Mouse (Mus musculus) ES-Bruce4 (cell line): ENCODE results near the gene Tmem41b.

Experiments
- CTCF ChIP-seq: IDR thresholded peaks from one replicate; pipeline ENCODE4 v1.8.1; 2011; ENCODE audit warnings: low read depth, low read length
- EP300 ChIP-seq: IDR thresholded peaks from 2 replicates; pipeline ENCODE4 v1.6.1; 2011; ENCODE audit warnings: low read depth, low read length; ENCODE audit not compliant: insufficient read depth
- POLR2A ChIP-seq: IDR thresholded peaks from one replicate; pipeline ENCODE4 v1.8.1; 2011; ENCODE audit warnings: low read length; ENCODE audit not compliant: insufficient read depth

- TF ChIP-seq EP300, result no peak
- no peak for TF ChIP-seq POLR2A
- TF ChIP-seq CTCF, result no peak
Observed at GRCm38 (mm10) chr7:110002092-110002491, 15.4 kb upstream of the Tmem41b start.
